Mouse (Mus musculus): ENCODE results near the gene Clta.
A peak's percentile ranks its signal among the peaks of the same experiment; 100 is the strongest.

The Clta gene

DNA sequence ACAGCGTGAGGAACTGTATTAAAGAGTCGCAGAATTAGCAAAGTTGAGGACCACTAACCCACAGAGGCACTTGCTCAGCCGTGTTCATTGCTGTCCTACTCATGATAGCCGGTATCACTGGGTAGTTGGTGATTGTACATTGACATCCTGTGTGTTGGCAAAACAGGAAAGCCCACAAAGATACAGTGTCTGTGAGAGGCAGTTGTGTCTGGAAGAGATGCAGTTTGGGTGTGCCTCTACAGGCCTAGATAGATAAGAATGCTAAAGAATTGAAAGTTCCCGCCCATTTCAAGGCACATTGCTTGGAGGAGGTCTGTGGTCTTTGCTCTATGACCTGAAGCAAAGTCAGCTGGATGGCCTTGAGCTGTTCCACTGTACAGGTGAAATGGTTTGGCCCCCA, at the start of gene Clta:
Gene Clta, plus strand, starts transcription at position 327 of the 400 bp plus-strand sequence.
- no peak for DNase-seq

DNA sequence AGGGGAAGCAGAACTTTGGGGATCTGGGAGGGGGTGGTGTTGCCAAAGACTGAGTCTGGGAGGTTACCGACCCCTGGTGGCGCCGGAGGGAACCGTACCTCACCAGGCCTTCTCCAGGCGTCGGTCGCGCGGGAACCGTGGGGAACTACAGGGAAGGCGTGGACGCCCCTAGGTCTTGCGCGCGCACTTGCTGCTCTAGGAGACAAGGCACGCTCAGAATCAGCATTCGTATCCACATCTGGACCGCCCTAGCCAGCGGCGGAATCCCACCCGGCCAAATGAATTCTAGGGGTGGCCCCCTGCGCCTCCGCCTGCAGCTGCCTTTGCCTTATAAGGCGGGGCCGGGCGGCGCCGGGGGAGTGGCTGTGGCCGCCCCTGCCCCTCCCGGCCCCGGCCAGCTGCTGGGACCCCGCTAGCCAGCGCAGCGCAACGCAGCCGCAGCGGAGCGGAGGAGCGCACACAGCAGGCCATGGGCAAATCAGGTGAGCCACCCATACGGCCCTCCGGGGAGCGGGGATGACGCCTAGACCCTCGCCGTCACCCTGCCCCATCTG, 46.9 kb upstream of the Clta start, which contains the start of gene Glipr2:
Gene Glipr2, plus strand, starts transcription at position 110 of the 554 bp plus-strand sequence.
- peak; percentile 86 to 87 for DNase-seq

DNA sequence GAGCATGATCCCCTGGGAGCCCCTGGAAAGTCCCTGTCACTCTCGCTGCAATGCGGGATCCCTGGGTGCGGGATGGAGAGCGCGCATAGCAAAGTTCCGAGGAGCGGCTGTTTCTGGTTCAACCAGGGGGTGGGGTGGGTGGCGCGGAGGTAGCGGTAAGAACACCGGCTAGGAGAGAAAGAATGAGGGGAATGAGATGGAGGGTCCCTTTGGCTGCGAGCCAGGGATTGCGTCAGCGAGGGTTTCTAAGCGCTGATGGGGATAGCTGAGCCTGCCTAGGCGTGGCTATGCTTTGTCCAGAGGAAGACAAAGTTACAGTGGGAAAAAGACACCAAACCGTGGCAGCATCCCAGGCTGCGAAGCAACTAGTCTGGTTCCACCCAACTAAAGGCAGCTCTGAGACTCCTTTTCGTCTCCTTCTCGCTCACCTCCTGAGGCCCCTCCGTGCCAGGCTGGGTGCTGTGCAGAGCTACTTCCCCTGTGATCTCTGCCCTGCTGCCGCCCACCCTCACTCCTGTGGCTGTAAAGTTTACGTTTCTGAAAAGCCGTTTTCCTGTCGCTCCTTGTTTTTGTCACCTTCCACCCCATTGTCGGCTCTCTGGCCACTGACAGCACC, 46.3 kb upstream of the Clta start:
- DNase-seq, result peak; percentile 81 to 82

DNA sequence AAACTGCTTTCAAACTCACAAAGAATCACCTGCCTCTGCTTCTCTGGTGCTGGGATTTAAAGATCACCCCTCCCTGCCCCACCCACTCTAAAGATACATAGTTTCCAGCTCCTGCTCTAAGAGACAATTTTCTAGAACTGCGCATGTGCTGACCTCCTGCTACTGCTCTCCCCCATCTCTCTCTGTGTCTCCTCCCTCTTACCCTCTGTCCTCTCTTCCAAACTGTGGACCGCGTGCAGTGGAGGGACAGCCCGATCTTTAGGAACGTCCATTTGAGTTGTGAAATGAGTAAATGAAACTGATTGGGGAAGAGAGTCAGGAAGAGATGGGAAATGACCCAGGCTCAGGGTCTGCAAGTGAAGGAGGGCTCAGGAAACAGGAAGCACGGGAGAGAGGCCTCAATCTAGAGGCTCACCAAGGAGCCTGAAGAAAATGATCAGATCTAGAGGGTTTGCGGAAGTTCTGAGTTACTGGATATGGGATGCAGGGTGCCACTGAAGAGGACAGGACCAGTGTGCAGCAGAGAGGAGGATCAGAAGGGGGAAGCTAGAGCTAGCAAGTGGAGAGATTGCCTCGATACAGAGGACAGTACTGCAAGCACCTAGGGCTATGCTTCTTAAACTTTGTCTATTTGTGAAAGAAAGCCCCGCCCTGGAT, 44.6 kb upstream of the Clta start:
- no peak for DNase-seq

DNA sequence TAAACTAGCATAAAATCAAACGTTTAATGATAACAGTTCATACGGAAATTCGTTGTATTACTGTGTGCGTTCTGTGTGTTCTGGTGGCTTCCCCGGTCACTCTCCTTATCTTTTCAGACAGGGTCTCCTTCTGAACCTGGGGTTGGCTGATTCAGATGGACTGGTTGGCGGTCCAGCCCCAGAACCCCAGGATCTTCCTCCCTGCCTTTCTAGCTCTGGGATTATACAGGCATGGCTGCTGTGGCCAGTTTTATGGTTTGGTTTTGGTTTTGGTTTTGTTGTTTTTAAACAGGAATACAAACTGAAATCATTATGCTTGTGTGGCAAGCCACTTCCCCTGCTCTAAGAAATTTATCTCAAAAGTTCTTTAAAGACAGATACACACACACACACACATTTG, 44.0 kb upstream of the Clta start:
- DNase-seq, result no peak

DNA sequence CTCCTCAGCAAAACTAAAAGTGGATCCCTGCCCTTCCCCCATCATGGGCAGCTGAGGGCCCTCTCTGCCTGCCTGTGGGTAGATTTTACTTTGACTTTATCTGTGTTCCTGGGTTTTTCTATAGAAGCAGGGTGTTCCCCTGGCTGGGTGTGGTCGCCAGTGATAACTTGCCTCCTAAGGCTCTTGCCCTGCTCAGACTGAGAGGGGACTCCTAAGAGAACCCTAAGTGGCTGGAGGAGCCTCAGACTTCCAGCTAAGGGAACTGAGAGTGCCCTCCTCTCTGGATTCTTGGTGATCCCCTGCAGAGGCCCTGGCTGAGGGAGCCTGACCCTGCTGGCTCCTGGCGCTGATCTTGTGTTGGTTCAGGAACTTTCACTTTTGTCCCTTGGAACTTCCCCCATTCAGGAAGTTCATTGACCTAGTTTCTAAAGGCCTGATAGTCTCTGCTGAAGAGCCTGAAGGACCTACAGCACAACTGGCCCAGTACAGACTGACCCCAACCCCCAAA, 39.9 kb upstream of the Clta start:
- DNase-seq, result no peak

DNA sequence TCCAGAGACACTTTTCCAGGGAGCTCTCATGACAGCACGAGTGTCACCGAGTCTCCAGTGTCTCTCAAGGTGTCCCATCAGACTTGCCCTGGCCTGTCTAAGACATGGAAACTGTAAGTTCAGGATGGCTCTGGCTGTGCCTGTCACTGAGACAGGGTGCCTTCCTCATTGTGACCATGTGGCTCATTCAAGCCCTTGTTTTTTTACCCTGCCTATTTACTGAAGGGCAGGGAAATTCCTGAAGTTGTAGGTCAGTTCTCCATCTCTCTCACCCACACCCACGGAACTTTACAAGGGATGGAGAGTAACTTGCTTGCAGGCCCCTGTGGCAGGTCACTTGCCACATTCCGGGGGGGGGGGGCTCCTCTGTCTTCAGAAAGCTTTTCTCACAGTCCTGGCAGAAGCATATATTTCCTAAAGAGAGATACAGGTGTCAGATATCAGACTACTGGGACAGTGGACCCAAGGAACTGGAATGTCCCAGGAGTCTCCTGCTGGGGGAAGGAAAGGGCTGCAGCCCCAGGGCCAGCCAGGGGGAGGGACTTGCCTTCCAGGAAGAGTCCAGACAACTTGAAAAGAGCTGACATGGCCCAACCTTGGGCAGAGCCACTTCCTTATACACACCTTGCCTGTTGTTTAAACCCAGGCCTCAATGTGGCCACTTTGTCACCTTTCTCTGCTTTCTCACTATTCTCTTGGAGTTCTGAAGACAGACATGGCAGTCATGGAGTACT, 39.1 kb upstream of the Clta start:
- DNase-seq, result no peak

DNA sequence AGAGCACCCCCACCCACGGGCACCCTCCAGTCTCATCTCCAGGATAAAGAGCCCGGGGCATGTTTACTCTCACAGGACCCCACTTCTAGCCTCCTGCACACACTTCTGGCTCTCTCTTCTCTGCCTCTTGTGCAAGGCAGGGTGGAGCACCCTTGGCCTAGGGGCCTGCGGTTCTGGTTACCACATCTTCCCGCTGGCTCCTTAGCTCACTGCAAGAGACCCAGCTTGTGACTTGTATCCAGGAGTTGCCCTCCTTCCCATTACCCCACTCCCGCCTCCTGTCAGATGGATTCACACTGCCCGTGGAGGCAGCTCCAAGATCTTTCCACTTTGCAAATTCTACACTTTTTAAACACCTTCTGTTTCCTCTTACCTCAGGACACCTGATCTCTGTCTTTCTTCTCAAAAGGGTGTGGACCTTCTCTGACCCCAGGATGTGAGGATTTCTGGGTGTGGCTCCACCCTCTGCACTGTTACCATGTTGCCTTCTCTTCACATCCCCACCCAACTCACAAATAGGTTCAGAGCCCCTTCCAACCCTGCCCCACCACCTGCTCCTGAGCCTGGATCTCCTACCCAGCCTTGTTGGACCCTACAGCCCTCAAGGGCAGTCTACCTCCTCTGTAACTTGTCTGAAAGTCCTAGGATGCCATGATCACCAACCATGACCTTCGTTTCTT, 38.3 kb upstream of the Clta start:
- DNase-seq, result no peak

DNA sequence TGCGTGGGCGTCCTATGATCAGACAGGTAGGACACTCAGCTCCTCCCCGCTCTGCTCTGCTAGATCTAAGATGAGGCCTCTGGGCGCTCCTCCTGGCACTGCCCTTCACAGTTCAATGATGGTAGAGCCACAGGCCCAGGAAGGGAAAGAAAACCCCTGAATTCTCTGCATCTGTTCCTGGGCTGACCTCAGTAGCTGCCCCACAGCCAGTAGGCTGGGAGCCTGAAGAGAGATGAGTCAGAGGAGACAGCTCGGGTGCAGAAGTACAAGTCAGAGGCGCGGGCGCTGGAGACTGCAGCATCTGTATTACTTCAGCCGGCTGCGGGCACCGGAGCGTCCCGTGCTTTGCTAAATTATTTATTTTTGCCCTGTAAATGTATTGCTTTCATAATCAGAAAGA, 35.6 kb upstream of the Clta start:
- DNase-seq, result peak; percentile 72 to 80

DNA sequence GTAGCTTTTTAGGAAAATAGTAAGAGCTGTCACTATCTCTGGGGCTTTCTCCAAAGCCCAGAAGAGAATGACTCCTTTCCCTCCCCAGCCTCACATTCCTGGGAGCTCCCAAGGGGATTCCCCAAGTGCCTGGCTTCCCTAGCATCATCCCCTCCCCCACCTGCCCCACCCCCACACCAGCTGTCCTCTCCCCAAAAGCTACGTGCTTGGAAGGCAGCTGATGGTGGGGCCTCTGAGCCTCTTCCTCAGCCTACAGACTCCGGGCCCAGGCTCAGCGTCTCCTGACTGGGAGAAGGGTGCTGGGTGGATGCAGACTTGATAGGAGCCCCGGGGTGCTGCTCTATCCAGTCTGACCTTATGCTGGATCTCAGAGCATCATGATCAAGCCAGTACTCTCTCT, 34.9 kb upstream of the Clta start:
- peak; percentile 36 to 40 for DNase-seq

DNA sequence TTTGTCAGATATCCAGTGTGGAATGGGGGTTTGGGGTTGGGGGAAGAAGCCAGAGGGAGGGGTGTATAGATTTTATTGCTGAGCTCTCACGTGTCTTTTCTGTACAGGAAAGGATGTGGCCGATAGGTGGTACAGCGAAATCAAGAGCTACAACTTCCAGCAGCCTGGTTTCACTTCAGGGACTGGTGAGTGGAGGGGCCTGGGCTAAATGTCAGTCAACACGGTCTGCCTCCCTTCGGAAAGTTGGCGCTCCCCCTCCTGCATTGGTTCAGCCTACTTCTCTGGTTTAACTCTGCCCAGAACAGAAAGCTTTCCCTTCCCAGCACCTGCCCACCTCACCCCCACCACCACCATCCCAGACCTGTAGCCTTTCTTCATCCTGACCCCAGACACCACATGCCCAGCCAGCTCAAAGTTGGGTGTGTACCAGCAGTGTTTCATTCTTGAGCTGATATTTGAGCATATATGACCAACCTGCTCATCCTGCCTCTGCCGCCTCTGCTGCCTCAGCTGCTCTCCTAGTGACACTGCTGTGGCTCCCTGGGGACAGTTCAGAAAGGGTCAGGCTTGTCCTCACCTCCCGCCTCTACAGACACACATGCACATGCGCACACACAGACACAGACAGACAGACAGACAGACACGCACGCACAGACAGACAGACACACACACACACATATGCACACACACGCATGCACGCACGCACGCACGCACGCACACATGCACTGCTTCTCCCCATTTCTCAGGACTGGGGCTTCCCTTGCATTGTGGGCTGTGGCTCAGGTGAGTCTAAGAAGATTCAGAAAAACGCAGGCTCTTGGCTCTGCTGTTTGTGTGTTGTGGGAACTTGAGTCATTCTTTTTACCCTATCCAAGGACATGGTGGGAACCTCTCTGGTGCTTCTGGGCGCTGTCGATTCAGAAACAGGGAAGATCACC, 33.6 kb upstream of the Clta start:
- no peak for DNase-seq

DNA sequence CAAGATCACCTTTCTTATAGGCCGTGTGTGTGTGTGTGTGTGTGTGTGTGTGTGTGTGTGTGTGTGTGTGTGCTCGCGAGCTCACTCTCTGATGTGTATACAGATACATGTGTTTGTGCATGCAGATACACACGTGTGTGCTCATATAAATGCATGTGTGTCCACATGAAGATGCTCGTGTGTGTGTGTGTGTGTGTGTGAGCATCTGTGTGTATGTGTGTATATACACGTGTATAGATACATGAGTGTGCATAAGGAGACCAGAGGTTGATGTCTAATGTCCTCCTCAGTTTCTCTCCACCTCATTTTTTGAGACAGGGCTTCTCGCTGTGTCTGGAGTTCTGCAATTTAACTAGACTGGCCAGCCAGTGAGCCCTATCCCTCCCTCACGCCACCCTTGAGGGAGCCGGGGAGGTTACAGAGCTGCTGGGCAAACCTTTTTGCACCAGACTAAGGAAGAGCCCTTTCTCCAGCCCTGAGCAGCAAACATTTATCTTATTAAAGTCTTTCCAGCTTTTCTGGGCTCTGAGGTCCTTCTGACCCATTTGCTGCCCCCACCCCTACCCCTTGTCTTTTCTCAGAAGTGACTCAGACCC, 32.6 kb upstream of the Clta start:
- DNase-seq, result no peak

DNA sequence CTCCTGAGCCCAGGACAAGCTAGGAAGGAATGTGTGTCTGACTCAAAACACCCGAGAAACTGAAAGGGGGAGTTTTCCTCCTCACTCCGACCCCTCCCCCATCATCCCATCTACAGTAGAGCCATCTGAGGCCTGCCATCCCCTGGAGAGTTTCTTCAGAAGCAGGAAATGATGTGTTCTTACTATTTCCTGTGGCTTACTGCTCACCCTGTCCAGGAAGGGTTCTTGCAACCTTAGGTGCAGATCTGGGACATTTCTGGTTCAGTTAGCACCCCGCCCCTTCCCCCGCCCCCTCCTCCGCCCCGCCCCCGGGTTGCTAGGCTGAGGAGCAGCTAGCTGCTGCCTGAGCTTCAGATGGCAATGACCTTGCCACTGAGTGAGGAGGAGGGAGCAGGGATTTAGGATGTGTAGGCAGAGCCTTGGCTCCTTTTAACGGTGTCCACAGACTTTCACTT, 32.1 kb upstream of the Clta start:
- DNase-seq, result no peak

DNA sequence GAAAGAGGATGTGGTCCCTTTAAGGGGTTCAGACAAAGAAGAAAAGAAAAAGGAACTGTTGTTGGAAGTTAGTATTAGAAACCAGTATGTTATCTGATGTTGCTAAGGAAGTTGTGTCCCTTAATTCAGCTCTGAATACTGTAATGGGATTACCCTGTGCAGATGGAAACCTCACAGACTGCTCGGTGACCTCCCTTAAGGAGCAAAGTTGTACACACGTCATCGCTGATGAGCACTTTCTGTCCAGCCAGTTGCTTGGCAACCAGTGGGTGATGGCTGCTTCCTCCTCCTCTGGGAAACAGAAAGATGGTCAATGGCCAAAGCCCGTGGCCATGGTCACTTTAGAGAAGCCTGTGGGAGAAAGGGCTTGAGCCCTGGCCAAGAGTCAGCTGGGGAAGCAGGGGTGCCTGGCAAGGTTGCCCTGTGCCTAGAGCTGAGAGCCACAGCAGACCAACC, 30.7 kb upstream of the Clta start:
- DNase-seq, result peak; percentile 54 to 77

DNA sequence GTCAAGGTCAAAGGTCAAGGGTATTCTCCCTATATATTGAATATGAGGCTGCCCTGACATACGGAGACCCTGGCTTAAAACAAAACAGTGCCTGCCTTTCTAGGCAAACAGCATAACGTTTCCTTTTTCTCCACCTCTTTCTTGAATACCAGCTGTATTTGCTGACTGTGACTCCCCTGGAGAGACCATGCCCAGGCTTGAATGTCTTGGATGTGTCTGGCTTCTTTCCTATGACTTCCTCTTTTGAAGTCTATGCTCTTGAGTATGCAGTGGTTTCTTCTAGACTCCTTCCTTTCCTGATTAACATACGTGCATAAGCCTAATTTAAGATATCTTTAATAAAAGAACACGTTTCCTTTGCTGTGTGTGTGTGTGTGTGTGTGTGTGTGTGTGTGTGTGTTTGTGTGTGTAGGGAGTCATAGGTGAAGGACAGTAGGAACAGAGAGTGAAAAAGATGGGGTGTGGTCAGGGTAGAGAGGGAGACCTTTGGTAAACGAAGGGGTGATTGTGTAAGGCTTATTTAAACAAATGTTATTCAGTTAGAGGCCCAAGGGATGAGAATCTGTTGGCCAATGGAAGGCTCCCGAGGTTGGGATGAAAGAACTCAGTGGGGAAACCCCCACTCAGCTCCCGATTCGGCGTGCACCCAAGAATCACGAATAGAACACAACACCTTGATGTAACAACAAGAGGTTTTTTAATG, 29.2 kb upstream of the Clta start:
- DNase-seq, result no peak

DNA sequence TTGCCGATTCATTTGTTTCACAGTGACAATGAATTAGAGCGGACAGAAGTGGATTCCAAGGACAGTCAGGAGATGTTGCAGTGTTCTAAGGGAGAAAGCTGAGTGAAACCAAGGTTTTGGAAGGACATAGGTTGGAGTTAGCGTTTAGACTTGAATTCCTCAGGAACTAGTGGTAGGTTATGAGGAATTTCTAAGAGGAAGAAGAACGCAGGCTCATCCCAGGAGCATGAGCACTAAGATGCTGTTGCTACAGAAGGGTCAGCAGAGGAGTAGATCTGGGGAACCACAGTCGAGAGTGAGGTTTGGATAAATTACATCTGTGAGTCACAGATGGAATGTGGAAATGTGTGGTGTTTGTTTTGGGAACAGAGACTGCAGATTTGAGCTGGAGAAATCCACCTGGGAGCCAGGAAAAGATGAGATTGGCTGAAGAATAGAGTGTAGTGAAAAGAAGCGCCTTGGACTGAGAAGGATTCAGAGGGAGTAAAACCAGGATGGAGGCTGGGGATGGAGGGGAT, 28.0 kb upstream of the Clta start:
- DNase-seq, result no peak

DNA sequence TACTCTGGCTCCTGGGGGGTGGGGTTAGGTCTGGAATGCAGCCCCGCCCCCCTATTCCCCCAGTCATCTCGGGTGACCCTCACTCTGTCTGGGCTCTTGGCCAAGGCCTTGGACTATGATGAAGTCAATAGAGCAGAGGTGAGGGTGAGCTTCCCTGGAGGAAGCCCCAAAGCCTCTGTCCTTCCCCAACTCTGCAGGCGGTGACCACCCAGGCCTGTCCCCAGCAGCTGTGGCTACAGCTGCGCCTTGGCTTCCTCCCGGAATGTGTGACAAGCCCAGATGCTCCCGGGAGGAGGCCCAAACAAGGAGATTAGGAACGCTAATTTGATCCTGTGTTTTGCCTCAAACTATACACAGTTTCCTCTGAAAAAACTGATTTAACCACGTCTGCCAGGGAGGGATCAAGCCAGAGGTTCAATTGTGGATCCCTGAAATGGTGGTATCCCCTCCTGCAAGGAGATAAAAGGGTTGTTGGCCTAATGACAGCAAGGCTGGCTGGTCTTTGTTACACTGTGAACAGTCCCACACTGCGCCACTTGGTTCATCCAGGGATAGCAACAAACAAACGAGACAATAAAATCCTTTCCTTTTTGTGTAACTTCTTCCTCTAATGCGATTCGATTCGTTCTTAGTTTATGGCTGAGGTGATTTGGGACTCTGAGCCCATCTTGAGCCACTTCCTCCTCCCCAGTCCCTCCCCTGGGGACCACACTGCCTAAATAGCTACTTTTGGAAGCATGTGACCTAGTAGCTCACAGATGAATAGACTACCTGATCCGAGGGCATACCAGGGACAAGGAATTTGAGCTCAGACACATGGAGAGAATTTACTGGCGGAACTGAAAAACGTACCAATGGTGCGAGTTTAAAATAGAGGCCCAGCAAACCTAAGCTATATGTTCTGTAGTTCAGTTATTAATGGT, 25.5 kb upstream of the Clta start:
- peak; percentile 40 to 54 for DNase-seq

DNA sequence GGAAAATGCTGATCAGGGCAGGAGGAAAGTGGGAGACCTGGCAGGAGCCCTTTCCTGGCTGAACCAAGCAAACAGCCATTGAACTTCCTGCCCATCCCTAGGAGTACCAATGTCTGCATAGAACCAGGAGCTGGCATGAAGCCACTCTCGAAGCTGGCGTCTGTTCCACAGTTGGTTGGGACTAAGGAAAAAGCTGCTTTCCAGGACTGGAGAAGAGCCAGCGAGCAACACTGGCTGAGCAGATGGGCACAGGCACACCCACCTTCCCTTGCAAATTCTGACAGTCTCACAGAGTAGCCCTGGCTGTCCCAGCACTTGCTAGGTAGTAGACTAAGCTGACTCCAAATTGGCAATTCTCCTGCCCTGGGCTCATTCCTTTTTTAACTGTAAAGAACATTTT, 24.5 kb upstream of the Clta start:
- DNase-seq, result peak; percentile 98 to 99

DNA sequence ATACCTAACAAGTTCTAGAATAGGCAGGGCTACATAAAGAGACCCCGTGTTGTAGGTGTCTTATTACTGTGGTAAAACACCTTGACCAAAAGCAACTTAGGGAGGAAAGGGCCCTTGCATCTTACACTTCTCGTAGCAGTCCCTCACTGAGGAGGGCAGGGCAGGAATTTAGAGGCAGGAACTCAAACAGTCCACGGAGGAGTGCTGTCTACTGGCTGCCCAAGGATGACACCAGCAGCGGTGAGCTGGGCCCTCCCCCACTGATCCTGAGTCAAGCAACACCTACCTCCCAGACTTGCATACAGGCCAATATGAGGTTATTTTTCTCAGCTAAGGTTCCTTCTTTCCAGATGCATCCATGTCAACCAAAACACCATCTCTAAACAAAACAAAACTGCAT, 24.0 kb upstream of the Clta start:
- no peak for DNase-seq

Measured in cerebellum, postnatal 10 days (tissue).